Mouse (Mus musculus) heart, embryonic 15.5 days (tissue): ENCODE measurements around the gene Irf2bp2. TPM values are rescaled to one million over a fixed set of nuclear protein-coding genes. Genes with fewer than 3 reads are reported as not detected.

ENCODE experiments used
- ATAC-seq: fragments of 200-750 bp; cut with Nextera tagmentation; replicated peaks from 2 replicates; pipeline ENCODE4 v1.8.0; 2017; ENCODE audit warnings: low read depth, moderate TSS enrichment; ENCODE audit not compliant: insufficient number of reproducible peaks, insufficient read depth, low FRiP score
- H3K27ac ChIP-seq: fragments of 300-500 bp; sonication (generic); 2 replicates; pipeline ENCODE4 v1.5.1; 2015; ENCODE audit warnings: mild to moderate bottlenecking, inconsistent platforms
- H3K27me3 ChIP-seq: fragments of 300-500 bp; sonication (generic); 2 replicates; pipeline ENCODE4 v1.6.1; 2015; ENCODE audit warnings: inconsistent platforms
- H3K36me3 ChIP-seq: fragments of 300-500 bp; sonication (generic); 2 replicates; pipeline ENCODE4 v1.6.1; 2015; ENCODE audit warnings: mild to moderate bottlenecking, inconsistent platforms
- H3K4me1 ChIP-seq: fragments of 300-500 bp; sonication (generic); replicated peaks from 2 replicates; pipeline ENCODE4 v1.6.1; 2015; ENCODE audit warnings: inconsistent platforms
- H3K4me2 ChIP-seq: fragments of 300-500 bp; sonication (generic); 2 replicates; pipeline ENCODE4 v1.6.1; 2015; ENCODE audit warnings: inconsistent platforms, mild to moderate bottlenecking, moderate library complexity
- H3K4me3 ChIP-seq: fragments of 300-500 bp; sonication (generic); 2 replicates; pipeline ENCODE4 v1.5.1; 2015; ENCODE audit warnings: mild to moderate bottlenecking, inconsistent platforms
- H3K9ac ChIP-seq: fragments of 300-500 bp; sonication (generic); 2 replicates; pipeline ENCODE4 v1.6.1; 2015; ENCODE audit warnings: mild to moderate bottlenecking, inconsistent platforms
- H3K9me3 ChIP-seq: fragments of 300-500 bp; sonication (generic); replicated peaks from 2 replicates; pipeline ENCODE4 v1.6.1; 2016; ENCODE audit warnings: inconsistent platforms
- WGBS: fragments of 180-500 bp; shearing (Covaris S2); methylation state at CpG from one replicate; pipeline ENCODE4 v1.1.7; 2015; ENCODE audit warnings: mixed read lengths; 5-methylcytosine and 5-hydroxymethylcytosine counted together
- polyA plus RNA-seq: library from polyadenylated mRNA; unstranded; fragments of >200 nt; fragmentation: Nextera tagmentation; extraction: Ambion mirVana; gene quantifications from 2 replicates; pipeline ENCODE4 v1.2.1, GENCODE M21; 2015

The Irf2bp2 gene
- polyA plus RNA-seq, 1 experiment from 2014 or later = 10.3 TPM

DNA sequence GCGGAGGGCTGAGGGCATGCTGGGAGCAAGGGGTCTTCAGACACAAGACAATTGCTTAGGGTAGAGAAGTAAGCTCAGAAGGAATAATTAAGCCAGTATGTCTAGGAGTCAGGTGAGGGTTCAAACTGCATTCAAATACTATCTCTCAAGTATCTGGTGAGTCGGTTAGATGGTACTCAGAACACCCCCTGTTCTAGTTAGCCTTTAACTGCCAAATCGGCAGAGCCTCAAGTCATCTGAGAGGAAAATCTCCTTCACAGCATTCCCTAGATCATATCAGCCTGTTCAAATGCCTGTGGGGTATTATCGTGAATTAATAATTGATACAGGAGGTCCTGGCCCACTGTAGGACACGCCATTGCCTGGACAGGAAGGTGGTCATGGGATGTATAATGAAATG is 23.9 kb upstream of the Irf2bp2 start:
- Histone ChIP-seq H3K4me3 (no peak overlapping the region), H3K36me3 (no peaks in the 10 kb centered on the region), H3K4me1 (peaks cover 21% of the 10 kb centered on the region), H3K9ac (no peak overlapping the region), H3K27ac (no peak overlapping the region), H3K4me2 (no peak overlapping the region), H3K9me3 (no peaks in the 10 kb centered on the region), H3K27me3 (no peaks in the 10 kb centered on the region)
- 87% methylated on average over 5 of the region's 5 CpGs for WGBS
- ATAC-seq = no peak

DNA sequence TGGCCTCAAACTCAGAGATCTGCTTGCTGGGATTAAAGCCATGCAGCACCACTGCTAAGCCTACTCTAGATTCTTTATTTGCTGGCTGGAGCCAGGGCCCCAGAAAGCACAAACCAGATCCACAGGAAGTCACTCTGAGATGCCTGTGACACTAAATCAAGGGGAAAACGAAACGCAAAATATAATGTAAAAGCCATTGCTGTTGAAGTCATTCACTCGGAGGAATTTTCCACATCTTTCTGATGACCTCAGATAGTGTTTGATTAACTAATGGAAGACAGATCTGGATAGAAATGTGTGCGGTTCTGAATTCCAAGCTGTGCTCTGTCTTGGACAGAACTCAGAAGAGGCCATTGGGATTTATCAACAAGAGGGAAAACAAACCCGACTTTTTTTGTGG is 22.9 kb upstream of the Irf2bp2 start:
- ATAC-seq = no peak
- H3K4me2 ChIP-seq = no peak overlapping the region
- H3K4me1 ChIP-seq = peaks cover 21% of the 10 kb centered on the region
- H3K4me3 ChIP-seq = no peak overlapping the region
- H3K9me3 ChIP-seq = no peaks in the 10 kb centered on the region
- 0 out of 2 replicates have a peak overlapping the region, but pooled peaks have one; percentile 52 for H3K27ac ChIP-seq
- WGBS = 55% methylated on average over 5 of the region's 5 CpGs
- no peaks in the 10 kb centered on the region for H3K27me3 ChIP-seq
- no peak overlapping the region for H3K9ac ChIP-seq
- H3K36me3 ChIP-seq = no peaks in the 10 kb centered on the region

DNA sequence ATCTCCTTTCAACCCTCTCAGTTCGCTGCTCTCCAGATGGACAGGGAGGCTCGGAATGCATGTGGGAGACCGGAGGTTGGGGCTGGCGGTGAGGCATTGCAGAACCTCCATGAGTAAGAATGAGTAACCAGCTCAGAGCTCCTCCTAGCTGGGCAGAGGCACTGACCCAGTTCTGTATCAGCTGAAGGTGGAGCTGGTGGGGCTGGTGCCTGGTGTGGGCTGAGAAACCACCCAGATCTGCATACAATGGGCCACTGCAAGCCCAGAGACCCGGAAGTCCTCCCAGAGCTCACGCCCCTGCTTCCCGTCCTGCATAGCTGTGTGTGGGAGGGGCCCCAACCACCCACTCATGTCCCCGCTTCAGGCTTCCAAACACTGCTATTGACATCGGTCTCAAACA is 22.0 kb upstream of the Irf2bp2 start:
- peak; percentile 47; the same call in 1 of the 2 replicates for ATAC-seq
- H3K4me3 ChIP-seq = no peak overlapping the region

DNA sequence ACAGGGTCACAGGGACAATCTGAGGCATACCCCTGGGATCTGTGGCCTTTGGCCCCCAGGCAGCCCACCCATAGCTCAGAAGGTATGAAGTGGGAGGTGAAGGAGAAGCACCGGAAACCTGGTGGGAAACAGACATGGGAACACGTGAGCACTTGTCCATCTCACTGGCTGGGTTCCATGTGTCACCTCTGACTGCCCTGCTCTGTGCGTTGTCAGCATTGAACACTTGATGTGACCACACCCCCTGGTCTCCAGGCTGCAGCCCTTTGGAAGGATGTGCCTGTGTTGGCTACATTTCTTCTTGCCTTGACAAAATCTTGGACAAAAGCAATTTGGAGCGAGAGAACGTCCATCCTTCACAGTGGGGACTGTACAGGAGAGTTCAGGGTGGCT is 20.9 kb upstream of the Irf2bp2 start:
- Histone ChIP-seq H3K36me3 (no peaks in the 10 kb centered on the region), H3K4me1 (peaks cover 21% of the 10 kb centered on the region), H3K4me3 (no peak overlapping the region), H3K27me3 (no peaks in the 10 kb centered on the region), H3K4me2 (no peak overlapping the region), H3K27ac (no peak overlapping the region), H3K9me3 (no peaks in the 10 kb centered on the region), H3K9ac (no peak overlapping the region)
- 0 out of 2 replicates have a peak, but pooled peaks have one; percentile 9 for ATAC-seq
- 52% methylated on average over 5 of the region's 5 CpGs for WGBS

More for the DNA sequence above, 22.0 kb upstream of the Irf2bp2 start:
- no peak overlapping the region for H3K9ac ChIP-seq
- no peaks in the 10 kb centered on the region for H3K9me3 ChIP-seq
- H3K4me1 ChIP-seq = peaks cover 21% of the 10 kb centered on the region
- no peaks in the 10 kb centered on the region for H3K36me3 ChIP-seq
- 44% methylated on average over 9 of the region's 9 CpGs for WGBS
- no peaks in the 10 kb centered on the region for H3K27me3 ChIP-seq
- H3K27ac ChIP-seq = peak overlapping the region; percentile 52
- H3K4me2 ChIP-seq = no peak overlapping the region

DNA sequence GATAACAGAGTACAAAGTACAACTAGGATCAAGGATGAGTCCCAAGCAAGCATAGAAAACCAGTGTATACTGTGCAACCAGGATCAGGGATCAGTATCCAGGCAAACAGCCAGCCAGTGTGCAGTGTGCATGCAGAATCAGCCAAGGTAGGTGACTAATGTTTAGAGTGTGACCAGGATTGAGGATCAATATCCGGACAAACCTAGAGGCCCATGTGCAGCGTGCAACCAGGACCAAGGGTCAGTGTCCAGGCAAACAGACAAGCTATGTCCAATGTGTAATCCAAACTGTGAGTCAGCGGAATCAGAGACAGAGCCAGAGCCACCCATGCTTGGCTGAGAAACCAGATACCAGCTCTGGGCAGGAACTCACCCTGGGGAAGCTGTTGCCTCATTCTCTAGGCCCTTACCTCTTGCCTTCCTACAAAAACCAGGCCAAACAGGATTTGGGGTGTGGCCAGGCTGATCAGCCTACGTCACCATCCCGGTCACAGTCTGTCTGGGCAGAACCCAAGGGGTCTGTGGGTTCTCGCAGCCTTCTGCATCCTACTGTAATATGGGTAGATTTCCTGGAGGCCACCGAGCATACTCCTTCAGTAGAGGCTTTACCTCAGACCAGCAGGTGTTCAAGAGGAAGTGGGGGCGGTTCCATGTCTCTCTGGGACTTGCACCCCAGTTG is 20.4 kb upstream of the Irf2bp2 start:
- H3K4me1 ChIP-seq = peaks cover 21% of the 10 kb centered on the region
- no peak overlapping the region for H3K4me3 ChIP-seq
- ATAC-seq = no peak
- H3K36me3 ChIP-seq = no peaks in the 10 kb centered on the region
- no peaks in the 10 kb centered on the region for H3K27me3 ChIP-seq
- 74% methylated on average over 8 of the region's 8 CpGs for WGBS
- no peaks in the 10 kb centered on the region for H3K9me3 ChIP-seq
- no peak overlapping the region for H3K4me2 ChIP-seq
- H3K9ac ChIP-seq = no peak overlapping the region
- no peak overlapping the region for H3K27ac ChIP-seq

DNA sequence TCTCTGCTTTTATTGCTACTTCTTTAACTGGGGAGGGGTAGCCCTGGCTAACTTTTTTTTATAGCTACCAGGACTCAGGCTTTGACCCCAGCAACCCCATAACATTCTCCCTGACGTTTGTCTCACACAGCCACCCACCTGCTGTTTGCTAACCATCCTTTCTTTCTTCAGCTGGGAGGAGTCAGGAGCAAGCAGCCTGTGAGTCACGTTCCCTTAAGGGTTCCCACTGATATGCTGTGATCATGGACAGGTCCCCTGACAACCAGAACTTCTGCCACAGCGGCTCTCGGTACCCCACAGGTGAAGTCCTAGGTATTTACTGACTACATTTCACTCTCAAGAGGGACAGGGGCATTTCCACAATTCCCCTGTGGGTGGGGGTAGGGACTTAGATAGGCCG is 19.4 kb upstream of the Irf2bp2 start:
- Histone ChIP-seq H3K9me3 (no peaks in the 10 kb centered on the region), H3K9ac (no peak overlapping the region), H3K4me2 (no peak overlapping the region), H3K27me3 (no peaks in the 10 kb centered on the region), H3K36me3 (no peaks in the 10 kb centered on the region), H3K4me1 (peaks cover 21% of the 10 kb centered on the region), H3K27ac (no peak overlapping the region), H3K4me3 (no peak overlapping the region)
- WGBS = 47% methylated on average over 5 of the region's 5 CpGs
- ATAC-seq = no peak

DNA sequence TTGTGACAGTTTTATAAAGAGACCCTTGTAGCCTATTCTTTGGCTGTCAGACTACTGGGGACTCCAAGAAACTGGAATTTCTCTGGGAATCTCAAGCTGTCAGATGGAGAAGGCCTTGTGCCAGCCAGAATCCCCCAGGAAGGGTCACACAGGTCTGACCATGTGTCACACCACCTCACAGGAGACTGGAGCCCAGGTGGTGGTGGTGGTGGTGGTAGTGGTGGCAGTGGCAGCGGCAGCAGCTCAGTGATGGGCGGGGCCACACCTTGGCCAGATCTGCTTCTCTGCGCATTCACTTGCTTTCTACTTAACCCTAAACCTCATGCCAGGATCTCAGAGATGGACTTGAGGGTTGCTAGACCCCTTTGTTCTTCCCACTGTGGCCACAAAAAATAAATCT is 19.0 kb upstream of the Irf2bp2 start:
- Histone ChIP-seq H3K36me3 (no peaks in the 10 kb centered on the region), H3K9ac (no peak overlapping the region), H3K27ac (no peak overlapping the region), H3K4me2 (no peak overlapping the region), H3K4me3 (no peak overlapping the region), H3K27me3 (no peaks in the 10 kb centered on the region), H3K4me1 (peaks cover 21% of the 10 kb centered on the region), H3K9me3 (no peaks in the 10 kb centered on the region)
- ATAC-seq = no peak
- 80% methylated on average over 3 of the region's 3 CpGs for WGBS

DNA sequence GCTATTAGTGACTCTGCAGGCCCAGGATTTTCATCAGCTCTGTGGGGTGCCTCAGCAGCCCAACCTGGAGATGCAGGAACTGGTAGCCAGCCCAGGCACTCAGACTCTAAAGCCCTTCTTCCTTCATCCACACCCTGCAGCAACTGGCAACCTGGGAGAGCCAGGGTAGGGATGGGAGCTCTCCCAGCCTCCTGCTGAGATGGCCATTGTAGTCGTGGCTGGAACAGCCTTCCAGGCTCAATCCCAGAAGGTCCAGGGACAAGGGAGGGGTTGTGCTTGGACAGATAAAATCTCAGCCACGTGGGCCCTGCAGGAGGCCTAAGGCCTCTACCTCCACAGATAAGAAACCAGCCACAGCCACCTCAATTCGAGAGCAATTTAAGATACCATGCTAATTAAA is 16.9 kb upstream of the Irf2bp2 start:
- Histone ChIP-seq H3K27me3 (no peaks in the 10 kb centered on the region), H3K4me2 (no peak overlapping the region), H3K27ac (no peak overlapping the region), H3K9me3 (no peaks in the 10 kb centered on the region), H3K9ac (no peak overlapping the region), H3K4me3 (no peak overlapping the region), H3K4me1 (peaks cover 19% of the 10 kb centered on the region), H3K36me3 (no peaks in the 10 kb centered on the region)
- 14% methylated on average over 3 of the region's 3 CpGs for WGBS
- no peak for ATAC-seq

DNA sequence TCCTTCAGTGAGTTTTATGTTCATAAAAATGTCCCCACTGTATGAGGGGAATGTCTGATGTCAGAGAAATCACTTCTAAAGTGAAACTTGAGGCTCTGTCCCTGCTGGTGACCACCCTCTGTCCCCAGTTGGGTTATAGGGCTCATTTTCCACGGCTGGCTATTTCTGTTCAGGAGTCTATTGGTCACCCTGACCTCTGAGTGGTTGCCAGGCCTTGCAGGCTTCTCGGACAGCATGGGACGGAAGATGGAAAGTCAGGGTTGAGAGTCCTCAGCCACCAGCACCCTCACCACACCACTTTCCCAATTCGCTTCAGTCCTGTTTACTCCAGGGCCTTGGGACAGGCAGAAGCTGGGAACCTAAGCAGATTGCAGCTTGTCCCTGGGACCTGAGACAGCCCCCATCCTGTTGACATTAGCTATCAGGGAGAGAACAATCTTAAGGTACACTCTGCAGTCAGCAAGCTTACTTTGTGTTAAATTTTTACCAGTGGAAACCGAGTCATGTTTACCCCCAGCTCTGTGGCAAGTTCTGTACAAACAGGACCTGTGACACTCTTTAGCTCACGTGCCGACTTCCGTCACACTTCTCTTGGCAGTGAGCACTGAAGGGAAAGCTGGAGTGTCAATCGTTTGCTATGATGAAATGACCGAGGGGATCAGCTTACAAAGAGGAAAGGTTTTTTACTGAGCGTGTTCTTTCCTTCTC is 15.9 kb upstream of the Irf2bp2 start:
- no peak overlapping the region for H3K4me2 ChIP-seq
- no peak overlapping the region for H3K9ac ChIP-seq
- H3K4me3 ChIP-seq = no peak overlapping the region
- H3K36me3 ChIP-seq = no peaks in the 10 kb centered on the region
- H3K4me1 ChIP-seq = peaks cover 9% of the 10 kb centered on the region
- no peaks in the 10 kb centered on the region for H3K9me3 ChIP-seq
- no peaks in the 10 kb centered on the region for H3K27me3 ChIP-seq
- no peak for ATAC-seq
- WGBS = 83% methylated on average over 11 of the region's 11 CpGs
- no peak overlapping the region for H3K27ac ChIP-seq

DNA sequence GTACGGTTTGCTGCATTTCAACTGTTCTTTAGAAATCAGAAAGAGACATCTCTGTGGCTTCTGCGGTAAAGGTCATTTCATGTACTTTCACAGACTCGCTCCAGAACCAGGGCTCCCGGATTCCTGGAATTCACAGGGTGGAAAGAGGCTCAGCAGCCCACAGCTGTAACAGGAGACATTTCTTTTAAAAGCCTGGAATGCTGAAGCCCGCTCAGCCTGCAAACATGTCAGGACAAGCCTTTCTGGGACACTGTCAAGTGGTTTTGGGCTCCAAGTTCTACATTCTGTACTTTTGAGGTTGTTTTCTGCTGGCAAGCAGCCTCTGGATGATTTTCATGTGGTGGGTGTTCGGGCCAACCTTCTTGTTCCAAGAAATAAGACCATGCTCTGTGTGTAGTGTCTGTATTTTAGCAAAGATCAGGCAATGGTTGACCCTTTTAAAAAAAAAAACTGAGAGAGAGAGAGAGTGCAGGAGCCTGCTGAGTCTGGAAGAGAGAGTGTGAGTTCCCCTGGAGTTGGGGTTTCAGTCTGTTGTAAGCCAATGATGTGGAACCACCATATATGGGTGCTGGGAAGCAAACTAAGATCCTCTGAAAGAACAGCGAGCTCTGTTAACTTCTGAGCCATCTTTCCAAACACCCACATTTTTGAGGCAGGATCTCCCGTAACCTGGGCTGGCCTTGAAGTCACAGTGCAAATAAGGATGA is 9.6 kb upstream of the Irf2bp2 start:
- WGBS = 28% methylated on average over 8 of the region's 8 CpGs

DNA sequence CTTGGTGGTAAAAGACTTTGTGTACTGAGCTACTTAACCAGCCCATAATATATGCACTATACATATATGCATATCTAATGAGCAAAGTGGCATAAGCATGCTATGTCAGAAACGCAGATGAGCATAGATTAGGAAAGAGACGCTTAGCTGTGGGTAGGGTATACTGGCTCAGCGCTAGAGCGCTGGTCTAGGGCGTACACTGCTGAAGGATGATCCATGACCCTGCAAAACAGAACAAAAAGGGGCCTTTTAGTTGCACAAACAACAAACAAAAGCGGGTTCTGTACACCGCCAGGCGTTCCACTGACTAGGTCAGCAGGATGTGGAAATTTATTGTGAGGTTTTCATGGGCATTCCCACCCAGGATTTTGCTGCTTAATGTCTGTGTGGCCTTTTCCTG is 8.9 kb upstream of the Irf2bp2 start:
- Histone ChIP-seq H3K4me2 (no peak overlapping the region), H3K4me3 (no peak overlapping the region), H3K9ac (no peak overlapping the region), H3K27ac (peak overlapping the region; percentile 82), H3K36me3 (no peaks in the 10 kb centered on the region), H3K27me3 (no peaks in the 10 kb centered on the region), H3K4me1 (peaks cover 40% of the 10 kb centered on the region), H3K9me3 (no peaks in the 10 kb centered on the region)
- WGBS = 65% methylated on average over 8 of the region's 8 CpGs
- ATAC-seq = no peak

More for the DNA sequence above, 9.6 kb upstream of the Irf2bp2 start:
- H3K27ac ChIP-seq = peak overlapping the region; percentile 82
- no peaks in the 10 kb centered on the region for H3K36me3 ChIP-seq
- no peaks in the 10 kb centered on the region for H3K9me3 ChIP-seq
- H3K4me3 ChIP-seq = no peak overlapping the region
- ATAC-seq = 0 out of 2 replicates have a peak, but pooled peaks have one; percentile 38
- peaks cover 32% of the 10 kb centered on the region for H3K4me1 ChIP-seq
- no peaks in the 10 kb centered on the region for H3K27me3 ChIP-seq
- H3K9ac ChIP-seq = peak overlapping the region; percentile 18; the same call in 1 of the 2 replicates
- H3K4me2 ChIP-seq = no peak overlapping the region
